Comparison of ENCODE assay signal across 7 mouse cellular contexts in the genomic region with DNA sequence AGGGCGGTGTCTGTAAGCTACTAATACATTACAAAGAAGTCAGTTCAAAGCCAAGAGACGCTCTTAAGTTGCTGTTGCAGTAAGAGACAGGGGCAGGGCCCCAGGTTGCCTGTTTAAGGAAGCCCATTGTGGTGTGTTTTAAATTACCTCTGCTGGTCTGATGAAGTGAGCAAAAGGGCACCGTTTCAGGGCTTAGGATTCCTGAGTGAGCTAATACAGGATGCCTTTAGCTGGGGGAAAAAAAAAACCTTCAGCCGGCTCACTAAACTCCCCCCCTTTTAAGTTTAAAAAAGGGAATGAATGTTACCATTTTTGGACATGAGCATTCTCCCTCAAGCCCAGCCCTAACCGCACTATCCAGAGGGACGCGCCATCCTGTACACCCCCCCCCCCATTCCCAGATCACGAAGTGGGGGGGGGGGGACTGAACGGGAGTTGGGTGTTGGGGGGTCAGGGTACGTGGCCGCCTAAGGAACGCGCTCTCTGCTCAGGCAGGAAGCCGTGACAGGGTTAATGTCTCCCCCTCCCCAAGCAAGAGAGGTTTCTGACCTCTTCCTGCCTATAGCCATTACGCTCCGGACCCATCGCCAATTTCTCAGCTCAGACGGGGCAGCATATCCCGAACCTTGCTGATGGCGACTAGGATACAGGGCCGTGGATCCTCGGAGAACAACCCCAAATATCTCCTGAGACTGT. TPM values are rescaled to one million over a fixed set of nuclear protein-coding genes. Genes with fewer than 3 reads are reported as not detected.
DNase-seq lines count a peak whose midpoint lies in the region; ATAC-seq and TF ChIP-seq lines count a peak whose summit lies in the region.

No protein-coding gene starts in this region.

- peak; percentile 60 for DNase-seq in lung, embryonic 14.5 days
- no peak for DNase-seq in lung, postnatal 4 days
- DNase-seq in embryo, embryonic 10.5 days (ENCODE audit: low spot score) = peak; percentile 57
- DNase-seq in intestine, embryonic 14.5 days (ENCODE audit: low spot score) = peak; percentile 63
- DNase-seq in naive thymus-derived CD4-positive, alpha-beta T cell, adult 2 months (ENCODE audit: low read depth) = peak; percentile 71
- no peak for DNase-seq in layer of hippocampus, adult 8-10 months (ENCODE audit: low spot score in 2 of 2)
- no peak for DNase-seq in cerebellum, postnatal 4 days (ENCODE audit: low spot score in 2 of 2)

- H3K4me3 ChIP-seq in lung, embryonic 14.5 days (ENCODE audit: low read depth, low read length) = peak overlapping the region; percentile 89
- peak overlapping the region; percentile 91 for H3K4me3 ChIP-seq in intestine, embryonic 14.5 days (ENCODE audit: low read depth, low read length)

- no peaks in the 10 kb centered on the region for H3K36me3 ChIP-seq in lung, embryonic 14.5 days (ENCODE audit: insufficient read depth)
- H3K36me3 ChIP-seq in intestine, embryonic 14.5 days (ENCODE audit: control insufficient read depth, insufficient read depth, low read length) = no peaks in the 10 kb centered on the region

- peak overlapping the region; percentile 76 for H3K4me2 ChIP-seq in lung, embryonic 14.5 days
- H3K4me2 ChIP-seq in intestine, embryonic 14.5 days (ENCODE audit: low read length) = peak overlapping the region; percentile 80

- peaks cover 9% of the 10 kb centered on the region; the same call in 1 of the 2 replicates for H3K4me1 ChIP-seq in lung, embryonic 14.5 days (ENCODE audit: insufficient read depth)
- H3K4me1 ChIP-seq in intestine, embryonic 14.5 days (replicated peaks; ENCODE audit: control insufficient read depth, insufficient read depth, low read length) = peaks cover 35% of the 10 kb centered on the region

- under 1% methylated on average over 22 of the region's 22 CpGs for WGBS in lung, embryonic 14.5 days
- WGBS in intestine, embryonic 14.5 days = 0% methylated on average over 22 of the region's 22 CpGs

- H3K27ac ChIP-seq in lung, embryonic 14.5 days (ENCODE audit: low read depth) = peak overlapping the region; percentile 98
- H3K27ac ChIP-seq in intestine, embryonic 14.5 days (ENCODE audit: low read depth) = peak overlapping the region; percentile 98

- no peak for ATAC-seq in lung, embryonic 14.5 days (ENCODE audit: insufficient read depth)
- 0 out of 2 replicates have a peak, but pooled peaks have one; percentile 1 for ATAC-seq in intestine, embryonic 14.5 days (replicated peaks; ENCODE audit: low FRiP score, low TSS enrichment, low read depth)

- no peaks in the 10 kb centered on the region for H3K9me3 ChIP-seq in lung, embryonic 14.5 days (ENCODE audit: low read depth, low read length)
- no peaks in the 10 kb centered on the region for H3K9me3 ChIP-seq in intestine, embryonic 14.5 days (ENCODE audit: control insufficient read depth, low read length)

- H3K9ac ChIP-seq in lung, embryonic 14.5 days = peak overlapping the region; percentile 90
- H3K9ac ChIP-seq in intestine, embryonic 14.5 days (ENCODE audit: low read length) = peak overlapping the region; percentile 95

- no peaks in the 10 kb centered on the region for H3K27me3 ChIP-seq in lung, embryonic 14.5 days (ENCODE audit: insufficient read depth, low read length)
- no peaks in the 10 kb centered on the region for H3K27me3 ChIP-seq in intestine, embryonic 14.5 days (replicated peaks; ENCODE audit: control insufficient read depth, insufficient read depth, low read length)

- TF ChIP-seq CTCF in lung, embryonic 14.5 days (IDR thresholded peaks at IDR 0.05; ENCODE audit: low read depth) = no peak

RNA-seq across cellular contexts. Expression of a gene that starts 1.5 kb away (rescaled TPM):
- polyA plus RNA-seq in lung, embryonic 14.5 days (2014; fragmentation: Nextera tagmentation; extraction: Ambion mirVana) = 71.9 and 86.2 TPM in 2 replicates
- 66.0 and 68.6 TPM in 2 replicates for polyA plus RNA-seq in intestine, embryonic 14.5 days (2014; fragmentation: Nextera tagmentation; extraction: Ambion mirVana)
- total RNA-seq in layer of hippocampus, adult 8-10 months (2022) = 100 to 1,000 TPM in 1 of 4 experiments, 10 to 100 TPM in 3; 79.9 to 104 (median 90.3) TPM

Comparison
In these comparisons a context has a peak if more than half of its experiments do, and no peak if none do; other contexts are left out.
1. DNase-seq: peak in lung, embryonic 14.5 days (single experiment), embryo, embryonic 10.5 days (single experiment), intestine, embryonic 14.5 days (single experiment) and naive thymus-derived CD4-positive, alpha-beta T cell, adult 2 months (single experiment); none in lung, postnatal 4 days (0 of 2), layer of hippocampus, adult 8-10 months (0 of 2) and cerebellum, postnatal 4 days (0 of 2).